Mouse (Mus musculus): ENCODE measurements around the gene Gm20388.

The Gm20388 gene

GRCm38 (mm10) chr8:121694453-121694852 is 1783.8 kb downstream of the Gm20388 start:
- peak; percentile 39 for DNase-seq (ENCODE audit: low spot score)

GRCm38 (mm10) chr8:121695585-121696184 is 1785.0 kb downstream of the Gm20388 start:
- DNase-seq (ENCODE audit: low spot score), result no peak

GRCm38 (mm10) chr8:121697735-121698614 is 1787.3 kb downstream of the Gm20388 start:
- no peak for DNase-seq (ENCODE audit: low spot score)

- DNase-seq (ENCODE audit: low spot score), result no peak
Measured at GRCm38 (mm10) chr8:121698615-121699101, 1788.0 kb downstream of the Gm20388 start.

DNA sequence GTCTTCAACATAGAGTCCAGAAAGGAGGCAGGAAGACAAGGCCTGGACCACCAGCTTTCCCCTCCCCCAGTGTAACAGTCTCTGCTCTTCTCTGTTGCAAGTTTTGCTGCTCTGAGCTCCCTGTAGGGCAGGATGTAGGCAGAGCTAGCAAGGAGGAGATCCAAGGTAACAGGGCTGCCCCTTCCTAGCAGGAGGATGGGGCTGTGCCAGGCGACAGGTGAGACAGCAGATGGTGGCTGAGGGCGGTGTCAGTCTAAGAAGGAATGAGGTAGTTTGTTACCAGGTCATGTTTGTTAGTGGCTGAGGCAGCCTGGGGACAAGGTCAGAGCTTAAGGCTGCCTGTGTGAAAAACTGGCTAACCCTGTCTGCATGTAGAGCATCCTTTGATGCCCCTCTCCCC is 1789.3 kb downstream of the Gm20388 start:
- DNase-seq (ENCODE audit: low spot score), result no peak

DNA sequence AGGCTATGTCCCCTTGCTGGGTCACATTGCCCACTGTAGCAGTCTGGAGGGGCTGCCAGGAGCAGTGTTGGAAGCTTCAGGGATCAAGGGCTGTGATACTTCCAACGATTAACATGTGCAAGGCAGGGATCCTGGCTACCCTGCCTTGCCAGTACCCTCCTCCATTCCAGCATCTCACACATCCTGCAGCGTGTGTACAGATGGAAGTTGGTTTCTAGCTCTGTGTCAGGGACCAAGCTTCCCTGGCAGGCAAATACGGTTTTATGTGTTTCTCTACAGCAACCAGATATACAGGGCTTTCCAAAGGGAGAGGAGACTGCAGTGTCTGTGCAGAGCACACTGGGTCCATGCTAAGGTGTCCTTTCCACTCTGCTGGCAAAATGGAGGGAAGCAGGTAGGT is 1794.5 kb downstream of the Gm20388 start:
- DNase-seq (ENCODE audit: low spot score), result no peak

GRCm38 (mm10) chr8:121706956-121707355 is 1796.3 kb downstream of the Gm20388 start:
- DNase-seq (ENCODE audit: low spot score), result no peak

DNA sequence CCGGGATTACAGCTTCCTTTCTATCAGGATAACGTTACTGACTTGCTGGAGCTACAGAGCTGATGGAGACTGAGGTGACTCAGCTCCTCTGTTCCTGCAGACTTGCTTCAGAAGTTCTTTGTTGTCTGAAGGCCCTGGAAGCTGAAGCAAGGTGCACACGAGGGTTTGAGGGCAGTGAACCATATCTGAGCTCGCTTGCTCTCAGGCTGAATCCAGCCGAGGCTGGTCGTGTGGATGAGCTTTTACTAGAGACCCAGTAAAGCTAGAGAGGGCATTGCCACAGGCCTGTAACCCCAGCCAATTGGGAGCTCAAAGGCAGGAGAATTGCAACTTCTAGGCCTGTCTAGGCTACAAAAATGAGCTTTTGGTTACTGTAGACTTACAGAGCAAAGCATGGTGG is 1797.8 kb downstream of the Gm20388 start:
- no peak for DNase-seq (ENCODE audit: low spot score)

- no peak for DNase-seq (ENCODE audit: low spot score)
Measured at GRCm38 (mm10) chr8:121717502-121717901, 1806.9 kb downstream of the Gm20388 start.

- no peak for DNase-seq (ENCODE audit: low spot score)
Measured at GRCm38 (mm10) chr8:121717982-121718425, 1807.4 kb downstream of the Gm20388 start.

DNA sequence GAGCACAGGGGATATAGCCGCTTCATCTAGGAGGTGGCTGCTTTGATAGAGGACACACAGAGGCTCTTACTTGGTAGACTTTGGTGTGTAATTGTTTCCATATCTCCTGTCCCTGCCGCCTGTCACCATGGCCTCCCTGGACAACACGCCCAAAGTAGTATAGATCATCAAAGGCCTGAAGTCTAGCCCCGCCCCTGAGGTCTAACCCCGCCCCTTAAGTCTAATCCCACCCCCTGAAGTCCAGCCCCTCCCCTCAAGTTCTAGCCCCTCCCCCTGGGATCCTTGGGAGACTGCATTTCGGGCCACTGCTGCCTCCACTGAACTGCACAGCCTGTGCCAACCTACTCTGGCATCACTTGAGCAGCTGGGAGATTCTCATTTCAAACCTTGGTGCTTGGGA is 1808.3 kb downstream of the Gm20388 start:
- no peak for DNase-seq (ENCODE audit: low spot score)

GRCm38 (mm10) chr8:121721072-121721471 is 1810.4 kb downstream of the Gm20388 start:
- no peak for DNase-seq (ENCODE audit: low spot score)

- no peak for DNase-seq (ENCODE audit: low spot score)
Measured at GRCm38 (mm10) chr8:121723846-121724245, 1813.2 kb downstream of the Gm20388 start.

DNA sequence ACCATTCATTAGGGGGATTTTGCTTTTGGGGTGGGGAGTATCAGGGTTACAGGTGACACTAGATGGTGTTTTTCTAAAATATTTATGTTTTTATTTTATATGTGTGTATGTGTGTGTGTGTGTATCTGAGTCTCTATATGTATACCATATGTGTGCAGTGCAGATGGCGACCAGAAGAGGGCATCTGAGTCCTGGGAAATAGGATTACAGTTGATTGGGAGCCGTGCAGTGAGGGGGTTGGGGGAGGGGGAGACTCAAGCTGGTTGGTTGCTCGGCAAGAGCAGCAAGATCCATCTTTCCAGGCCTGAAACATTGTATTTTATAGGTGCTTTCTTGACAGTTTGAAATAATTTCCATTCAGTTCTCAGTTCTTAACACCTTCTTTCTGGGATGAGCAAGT is 1816.5 kb downstream of the Gm20388 start:
- no peak for DNase-seq (ENCODE audit: low spot score)

- no peak for DNase-seq (ENCODE audit: low spot score)
Measured at GRCm38 (mm10) chr8:121729323-121729722, 1818.7 kb downstream of the Gm20388 start, which contains the start of gene Jph3. Gene Jph3 (plus strand): TSS chr8:121729623.

- no peak for DNase-seq (ENCODE audit: low spot score)
Measured at GRCm38 (mm10) chr8:121729754-121730153, 1819.1 kb downstream of the Gm20388 start.

- no peak for DNase-seq (ENCODE audit: low spot score)
Measured at GRCm38 (mm10) chr8:121730170-121730569, 1819.5 kb downstream of the Gm20388 start.

GRCm38 (mm10) chr8:121730646-121731045 is 1820.0 kb downstream of the Gm20388 start:
- DNase-seq (ENCODE audit: low spot score), result no peak

DNA sequence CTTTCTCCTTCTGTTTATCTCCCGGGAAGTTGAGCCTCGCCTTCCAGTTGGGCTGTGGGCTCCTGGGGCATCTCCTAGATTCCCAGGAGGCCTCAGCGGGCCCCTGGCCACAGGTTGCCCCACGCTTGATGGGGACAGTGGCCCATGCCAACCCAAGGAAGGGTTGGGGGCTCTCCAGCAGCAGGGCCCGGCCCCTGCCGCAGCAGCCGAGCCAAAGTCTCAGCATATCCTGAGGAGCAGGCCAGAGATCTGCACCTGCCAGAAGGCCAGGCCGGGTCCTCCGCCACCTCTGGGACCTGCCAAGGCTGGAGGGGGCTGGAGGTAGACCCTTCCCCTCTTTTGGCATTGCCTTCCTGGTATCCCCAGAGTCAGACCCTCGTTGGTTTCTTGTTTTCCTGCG is 1820.4 kb downstream of the Gm20388 start:
- no peak for DNase-seq (ENCODE audit: low spot score)

DNA sequence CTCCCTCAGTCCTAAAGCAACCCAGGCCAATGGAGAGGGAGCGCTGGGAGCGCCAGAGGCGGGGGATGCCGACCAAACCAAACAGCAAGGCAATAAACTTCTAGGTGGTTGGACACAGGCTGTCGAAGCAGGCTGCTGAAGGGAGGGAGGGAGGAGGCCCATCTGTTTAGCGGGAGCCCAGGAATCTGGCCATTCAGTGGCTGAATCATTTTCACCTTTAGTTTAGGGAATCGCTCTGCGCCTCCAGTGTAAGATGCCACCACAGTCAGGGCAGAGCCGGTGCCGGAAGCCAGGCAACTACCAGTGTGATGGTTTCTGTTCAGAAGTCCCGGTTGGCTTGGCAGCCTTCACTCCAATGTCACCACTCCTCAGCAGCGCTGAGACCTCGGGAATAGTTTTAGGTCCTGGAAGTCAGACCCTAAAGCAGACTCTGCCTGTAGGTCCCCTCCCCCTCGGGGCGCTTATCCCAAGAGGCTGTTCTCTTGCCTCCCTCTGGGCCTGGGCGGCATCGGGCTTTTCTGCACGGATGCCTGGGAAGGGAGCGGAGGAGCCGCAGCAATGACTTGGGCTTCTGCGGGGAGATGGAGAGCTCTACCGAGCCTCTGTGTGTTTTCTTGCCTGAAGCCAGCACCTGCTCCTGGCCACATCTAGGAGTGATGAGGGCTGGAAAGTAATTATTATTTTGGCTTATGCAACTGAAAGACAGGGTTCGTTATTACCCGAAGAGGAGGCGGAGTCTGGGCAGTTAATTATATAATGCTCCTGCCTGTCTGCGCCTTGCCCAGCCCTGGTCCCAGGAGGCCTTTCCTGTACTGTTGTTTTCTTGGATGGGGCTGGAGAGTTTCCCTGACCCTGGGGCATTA is 1821.1 kb downstream of the Gm20388 start:
- DNase-seq (ENCODE audit: low spot score), result no peak

GRCm38 (mm10) chr8:121732334-121732665 is 1821.7 kb downstream of the Gm20388 start:
- no peak for DNase-seq (ENCODE audit: low spot score)

DNA sequence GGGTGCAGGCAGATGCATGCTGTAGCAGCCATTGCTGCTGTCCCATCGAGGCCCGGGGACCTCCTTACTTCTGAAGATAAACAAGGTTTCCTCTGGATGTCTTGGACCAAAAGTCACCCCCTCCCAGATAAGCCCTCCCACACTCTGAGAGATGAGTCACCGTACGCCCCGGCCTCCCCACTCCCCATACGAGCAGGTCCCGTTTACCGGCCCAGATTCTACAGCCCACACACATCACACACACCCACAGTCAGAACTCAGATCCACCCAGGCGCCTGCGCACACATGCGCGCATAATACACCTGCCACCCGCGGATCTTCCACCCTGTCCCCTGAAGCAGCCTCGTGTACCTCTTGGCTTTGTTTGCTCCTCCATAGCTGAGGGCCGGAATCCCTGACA is 1823.6 kb downstream of the Gm20388 start:
- no peak for DNase-seq (ENCODE audit: low spot score)

Data from T-cell, adult 2 months (primary cell).